In the genomic region with DNA sequence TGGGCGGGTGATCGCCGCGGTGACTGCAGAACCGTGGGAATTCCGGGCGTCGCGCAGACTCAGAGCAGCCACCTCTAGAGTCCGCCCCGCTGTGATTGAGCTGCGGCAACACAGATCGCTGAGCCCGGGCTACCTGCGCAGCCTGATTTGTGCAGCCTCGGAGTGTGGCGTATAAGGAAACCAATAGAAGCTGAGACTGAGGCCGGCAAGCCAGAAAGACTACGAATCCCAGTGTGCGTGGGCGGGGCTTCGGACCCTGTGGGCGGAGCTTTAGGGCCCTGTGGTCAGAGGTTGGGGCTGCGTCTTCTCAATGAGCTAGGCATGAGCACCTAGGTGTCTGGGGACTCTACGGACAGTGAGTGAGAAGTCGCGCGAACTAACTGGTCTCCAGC, we compare ENCODE assay signal across 8 mouse cellular contexts. TPM values are rescaled to one million over a fixed set of nuclear protein-coding genes. Genes with fewer than 3 reads are reported as not detected.
DNase-seq lines count a peak whose midpoint lies in the region; ATAC-seq lines count a peak whose summit lies in the region.

Lgmn (minus strand) TSS at position 182 of the 392 bp plus-strand sequence.

- no peaks in the 10 kb centered on the region for H3K9me3 ChIP-seq in heart, embryonic 13.5 days
- no peaks in the 10 kb centered on the region for H3K9me3 ChIP-seq in liver, embryonic 12.5 days (replicated peaks)
- H3K9me3 ChIP-seq in stomach, embryonic 15.5 days: no peaks in the 10 kb centered on the region

- DNase-seq in CD4-positive helper T cell, adult 2 months (ENCODE audit: low read depth, low spot score): peak; percentile 94
- DNase-seq in brain, embryonic 18.5 days (ENCODE audit: low read depth, low spot score): peak; percentile 95
- peak; percentile 99 for DNase-seq in kidney, postnatal 10 days
- peak; percentile 98 for DNase-seq in natural killer cell, adult 2 months (ENCODE audit: low spot score in 2 of 2)

- peak within 1 kb of the TSS; percentile 88 for H3K27ac ChIP-seq in heart, embryonic 13.5 days (replicated peaks)
- no peak within 1 kb of the TSS for H3K27ac ChIP-seq in liver, embryonic 12.5 days
- H3K27ac ChIP-seq in stomach, embryonic 15.5 days: 0 out of 2 replicates have a peak within 1 kb of the TSS, but pooled peaks have one; percentile 16

- no peaks in the 10 kb centered on the region for H3K27me3 ChIP-seq in heart, embryonic 13.5 days (replicated peaks)
- peaks cover 14% of the 10 kb centered on the region; the same call in 1 of the 2 replicates for H3K27me3 ChIP-seq in liver, embryonic 12.5 days (replicated peaks)
- no peaks in the 10 kb centered on the region for H3K27me3 ChIP-seq in stomach, embryonic 15.5 days (replicated peaks)

- peak within 1 kb of the TSS; percentile 87 for H3K9ac ChIP-seq in heart, embryonic 13.5 days
- peak within 1 kb of the TSS; percentile 47 for H3K9ac ChIP-seq in liver, embryonic 12.5 days
- peak within 1 kb of the TSS; percentile 49; the same call in 1 of the 2 replicates for H3K9ac ChIP-seq in stomach, embryonic 15.5 days

- no peaks in the 10 kb centered on the region for H3K36me3 ChIP-seq in heart, embryonic 13.5 days
- H3K36me3 ChIP-seq in liver, embryonic 12.5 days: no peaks in the 10 kb centered on the region
- no peaks in the 10 kb centered on the region for H3K36me3 ChIP-seq in stomach, embryonic 15.5 days

- WGBS in heart, embryonic 13.5 days: 0% methylated on average over 28 of the region's 28 CpGs
- 2% methylated on average over 28 of the region's 28 CpGs for WGBS in liver, embryonic 12.5 days (ENCODE audit: insufficient replicate concordance)
- WGBS in stomach, embryonic 15.5 days: under 1% methylated on average over 28 of the region's 28 CpGs

- H3K4me3 ChIP-seq in heart, embryonic 13.5 days: peak within 1 kb of the TSS; percentile 75
- H3K4me3 ChIP-seq in liver, embryonic 12.5 days: peak within 1 kb of the TSS; percentile 60
- peak within 1 kb of the TSS; percentile 66 for H3K4me3 ChIP-seq in stomach, embryonic 15.5 days (replicated peaks)

- H3K4me1 ChIP-seq in heart, embryonic 13.5 days: peaks cover 23% of the 10 kb centered on the region
- peaks cover 34% of the 10 kb centered on the region for H3K4me1 ChIP-seq in liver, embryonic 12.5 days
- peaks cover 11% of the 10 kb centered on the region for H3K4me1 ChIP-seq in stomach, embryonic 15.5 days

- peak; percentile 80 for ATAC-seq in erythroid progenitor cell, adult 5-6 weeks (replicated peaks; ENCODE audit: low FRiP score, poor library complexity, severe bottlenecking)
- peak; percentile 99 for ATAC-seq in heart, embryonic 13.5 days (ENCODE audit: extremely low read depth, insufficient number of reproducible peaks, low FRiP score, low TSS enrichment)
- peak; percentile 99 for ATAC-seq in liver, embryonic 12.5 days
- ATAC-seq in stomach, embryonic 15.5 days (ENCODE audit: insufficient read depth, low FRiP score, low read depth): peak; percentile 99

- H3K4me2 ChIP-seq in heart, embryonic 13.5 days: peak within 1 kb of the TSS; percentile 78
- H3K4me2 ChIP-seq in liver, embryonic 12.5 days: peak within 1 kb of the TSS; percentile 75
- peak within 1 kb of the TSS; percentile 67 for H3K4me2 ChIP-seq in stomach, embryonic 15.5 days

RNA-seq across cellular contexts. Expression of gene Lgmn, which starts in this region (rescaled TPM):
- total RNA-seq in erythroid progenitor cell, adult 5-6 weeks (2015; ENCODE audit: low replicate concordance): 16.3 and 28.1 TPM in 2 replicates
- total RNA-seq in erythroid progenitor cell, adult 5-6 weeks (2017; ENCODE audit: low replicate concordance): 13.1 and 17.7 TPM in 2 replicates
- 119 and 122 TPM in 2 replicates for polyA plus RNA-seq in heart, embryonic 13.5 days (2015; fragmentation: Nextera tagmentation; extraction: Ambion mirVana)
- 47.2 and 49.9 TPM in 2 replicates for polyA plus RNA-seq in liver, embryonic 12.5 days (2016; fragmentation: Nextera tagmentation; extraction: Ambion mirVana)
- 78.1 and 81.5 TPM in 2 replicates for polyA plus RNA-seq in stomach, embryonic 15.5 days (2015; fragmentation: Nextera tagmentation; extraction: Ambion mirVana)
